Mouse (Mus musculus) heart, embryonic 16.5 days (tissue): ENCODE data around the gene Camta1. TPM values are rescaled to one million over a fixed set of nuclear protein-coding genes. Genes with fewer than 3 reads are reported as not detected.
A peak's percentile ranks its signal among the peaks of the same experiment; 100 is the strongest.

ENCODE experiments used
- ATAC-seq: fragments of 200-750 bp; cut with Nextera tagmentation; replicated peaks from 2 replicates; pipeline ENCODE4 v1.8.0; 2017; ENCODE audit warnings: moderate number of reproducible peaks; ENCODE audit not compliant: insufficient read depth, low FRiP score; ENCODE audit errors: extremely low read depth
- H3K27ac ChIP-seq: fragments of 300-500 bp; sonication (generic); 2 replicates; pipeline ENCODE4 v1.5.1; 2014; ENCODE audit warnings: mild to moderate bottlenecking, low read length, control low read depth, moderate library complexity
- H3K27me3 ChIP-seq: fragments of 300-500 bp; sonication (generic); 2 replicates; pipeline ENCODE4 v1.6.1; 2014; ENCODE audit warnings: low read length, mixed read lengths; ENCODE audit not compliant: control insufficient read depth, insufficient read depth
- H3K36me3 ChIP-seq: fragments of 300-500 bp; sonication (generic); 2 replicates; pipeline ENCODE4 v1.6.1; 2014; ENCODE audit not compliant: control insufficient read depth, insufficient read depth
- H3K4me1 ChIP-seq: fragments of 300-500 bp; sonication (generic); 2 replicates; pipeline ENCODE4 v1.6.1; 2014; ENCODE audit warnings: low read length, mixed read lengths; ENCODE audit not compliant: control insufficient read depth, insufficient read depth
- H3K4me2 ChIP-seq: fragments of 300-500 bp; sonication (generic); 2 replicates; pipeline ENCODE4 v1.6.1; 2014; ENCODE audit warnings: low read depth, mild to moderate bottlenecking, control low read depth, low read length
- H3K4me3 ChIP-seq: fragments of 300-500 bp; sonication (generic); 2 replicates; pipeline ENCODE4 v1.5.1; 2014; ENCODE audit warnings: mild to moderate bottlenecking, control low read depth, low read length
- H3K9ac ChIP-seq: fragments of 300-500 bp; sonication (generic); 2 replicates; pipeline ENCODE4 v1.6.1; 2014; ENCODE audit warnings: low read length, control low read depth
- H3K9me3 ChIP-seq: fragments of 300-500 bp; sonication (generic); replicated peaks from 2 replicates; pipeline ENCODE4 v1.6.1; 2016; ENCODE audit warnings: low read length; ENCODE audit not compliant: control insufficient read depth
- WGBS: fragments of 180-500 bp; shearing (Covaris S2); extraction: QIAGEN DNeasy Blood & Tissue Kit; methylation state at CpG from one replicate; pipeline ENCODE4 v1.1.7; 2014; 5-methylcytosine and 5-hydroxymethylcytosine counted together
- polyA plus RNA-seq: library from polyadenylated mRNA; unstranded; fragments of >200 nt; fragmentation: Nextera tagmentation; extraction: Ambion mirVana; gene quantifications from 2 replicates; pipeline ENCODE4 v1.2.1, GENCODE M21; 2015

Camta1 gene
- polyA plus RNA-seq, 1 experiment from 2014 or later: 141 TPM

DNA sequence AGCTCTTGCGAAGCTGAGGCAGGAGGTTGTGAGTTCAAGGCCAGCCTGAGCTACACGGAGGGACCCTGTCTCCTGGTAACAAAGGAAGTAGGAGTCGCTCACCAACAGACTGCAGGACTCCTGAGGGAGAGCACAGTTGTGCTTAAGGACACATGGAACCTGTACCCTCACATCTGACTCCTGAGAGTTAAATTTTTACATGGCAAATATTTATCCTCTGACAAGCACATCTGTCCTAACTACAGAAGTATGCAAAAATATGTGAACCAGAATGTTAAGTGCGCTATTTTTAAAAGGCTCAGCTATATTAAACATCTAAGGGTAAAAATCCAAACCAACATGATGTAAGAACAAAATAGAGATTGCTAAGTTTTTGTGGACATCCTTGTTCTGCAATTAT, 56.0 kb downstream of the Camta1 start:
- Histone ChIP-seq H3K27ac (no peak overlapping the region), H3K4me2 (no peak overlapping the region), H3K9ac (no peak overlapping the region), H3K4me3 (no peak overlapping the region), H3K9me3 (no peaks in the 10 kb centered on the region), H3K4me1 (peaks cover 29% of the 10 kb centered on the region), H3K27me3 (no peaks in the 10 kb centered on the region), H3K36me3 (no peaks in the 10 kb centered on the region)
- WGBS: 71% methylated on average over 4 of the region's 4 CpGs
- ATAC-seq: no peak; the same call in 1 of the 2 replicates

DNA sequence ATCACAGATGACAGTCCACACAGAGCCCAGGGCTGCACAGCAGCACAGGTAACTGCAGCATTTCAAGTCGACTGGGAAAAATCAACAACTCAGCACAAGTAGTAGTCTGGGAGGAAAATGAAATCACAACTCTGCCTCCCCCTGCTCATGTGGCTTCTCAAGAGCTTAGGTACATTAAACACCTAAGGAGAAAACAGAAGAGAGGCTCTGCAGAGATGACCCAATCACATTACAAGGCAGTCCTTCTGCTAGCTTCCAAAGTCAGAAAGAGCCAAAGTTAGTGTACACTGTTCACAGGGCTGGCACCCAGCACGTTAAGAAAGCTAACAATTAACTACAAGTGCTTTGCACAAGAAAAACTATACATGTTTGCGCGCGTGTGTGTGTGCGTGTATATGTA, 56.6 kb downstream of the Camta1 start:
- ATAC-seq: no peak
- no peak overlapping the region for H3K9ac ChIP-seq
- H3K4me2 ChIP-seq: no peak overlapping the region
- H3K36me3 ChIP-seq: no peaks in the 10 kb centered on the region
- no peak overlapping the region for H3K4me3 ChIP-seq
- WGBS: 78% methylated on average over 6 of the region's 6 CpGs
- no peaks in the 10 kb centered on the region for H3K9me3 ChIP-seq
- no peak overlapping the region for H3K27ac ChIP-seq
- no peaks in the 10 kb centered on the region for H3K27me3 ChIP-seq
- peaks cover 29% of the 10 kb centered on the region for H3K4me1 ChIP-seq

DNA sequence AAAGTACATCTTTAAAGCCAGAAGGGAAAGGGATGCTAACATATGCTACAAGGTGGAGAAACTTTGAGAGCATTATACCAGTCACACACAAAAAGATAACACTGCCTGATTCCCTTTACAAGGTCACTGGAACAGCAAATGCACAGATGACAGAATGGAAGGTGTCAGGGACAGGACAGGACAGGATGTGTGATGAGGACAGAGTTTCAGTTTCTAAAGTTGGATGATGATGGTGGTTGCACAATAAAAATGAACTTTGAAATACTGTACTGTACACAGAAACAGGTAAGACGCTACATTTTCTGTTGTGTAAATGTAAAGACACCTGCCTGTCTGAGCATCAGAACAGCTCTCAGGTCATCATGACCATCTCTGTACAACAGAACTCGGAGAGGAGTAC, 57.5 kb downstream of the Camta1 start:
- Histone ChIP-seq H3K4me1 (peaks cover 29% of the 10 kb centered on the region), H3K4me2 (no peak overlapping the region)

DNA sequence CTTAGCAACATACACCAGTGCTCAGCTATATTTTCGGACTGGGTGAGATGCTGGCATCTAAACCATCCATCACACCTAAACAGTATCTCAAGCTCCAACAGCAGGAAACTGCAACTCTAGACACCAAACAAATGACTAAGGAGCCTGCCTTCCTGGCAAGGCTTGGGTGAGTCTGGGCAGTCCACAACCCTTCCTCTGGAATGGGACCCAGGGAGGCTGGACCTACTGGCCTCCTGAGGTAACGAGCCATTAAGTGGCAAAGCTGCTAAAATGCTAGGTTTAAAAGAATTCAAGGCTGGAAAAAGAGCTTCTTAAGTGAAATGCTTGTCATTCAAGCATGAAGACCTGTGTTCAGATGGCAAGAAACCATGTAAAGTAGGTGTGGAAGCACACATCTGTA, 63.0 kb downstream of the Camta1 start:
- WGBS: 75% methylated on average over 2 of the region's 2 CpGs

More for the DNA sequence above, 57.5 kb downstream of the Camta1 start:
- Histone ChIP-seq H3K27ac (peak overlapping the region; percentile 51; the same call in 1 of the 2 replicates), H3K27me3 (no peaks in the 10 kb centered on the region), H3K4me3 (no peak overlapping the region), H3K36me3 (no peaks in the 10 kb centered on the region), H3K9me3 (no peaks in the 10 kb centered on the region), H3K9ac (no peak overlapping the region)
- ATAC-seq: no peak
- WGBS: 68% methylated on average over 2 of the region's 2 CpGs

GRCm38 (mm10) chr4:151793694-151794093, 68.0 kb downstream of the Camta1 start:
- Histone ChIP-seq H3K9ac (no peak overlapping the region), H3K4me3 (no peak overlapping the region), H3K27ac (peak overlapping the region; percentile 5; the same call in 1 of the 2 replicates), H3K4me2 (no peak overlapping the region), H3K27me3 (no peaks in the 10 kb centered on the region), H3K9me3 (no peaks in the 10 kb centered on the region), H3K4me1 (peaks cover 14% of the 10 kb centered on the region), H3K36me3 (peaks cover 4% of the 10 kb centered on the region; the same call in 1 of the 2 replicates)
- WGBS: 74% methylated on average over 5 of the region's 5 CpGs
- ATAC-seq: no peak

More for the DNA sequence above, 63.0 kb downstream of the Camta1 start:
- H3K36me3 ChIP-seq: no peaks in the 10 kb centered on the region
- H3K9me3 ChIP-seq: no peaks in the 10 kb centered on the region
- no peak overlapping the region for H3K27ac ChIP-seq
- H3K4me2 ChIP-seq: no peak overlapping the region
- H3K27me3 ChIP-seq: no peaks in the 10 kb centered on the region
- no peak for ATAC-seq
- no peak overlapping the region for H3K9ac ChIP-seq
- peaks cover 7% of the 10 kb centered on the region for H3K4me1 ChIP-seq
- no peak overlapping the region for H3K4me3 ChIP-seq

DNA sequence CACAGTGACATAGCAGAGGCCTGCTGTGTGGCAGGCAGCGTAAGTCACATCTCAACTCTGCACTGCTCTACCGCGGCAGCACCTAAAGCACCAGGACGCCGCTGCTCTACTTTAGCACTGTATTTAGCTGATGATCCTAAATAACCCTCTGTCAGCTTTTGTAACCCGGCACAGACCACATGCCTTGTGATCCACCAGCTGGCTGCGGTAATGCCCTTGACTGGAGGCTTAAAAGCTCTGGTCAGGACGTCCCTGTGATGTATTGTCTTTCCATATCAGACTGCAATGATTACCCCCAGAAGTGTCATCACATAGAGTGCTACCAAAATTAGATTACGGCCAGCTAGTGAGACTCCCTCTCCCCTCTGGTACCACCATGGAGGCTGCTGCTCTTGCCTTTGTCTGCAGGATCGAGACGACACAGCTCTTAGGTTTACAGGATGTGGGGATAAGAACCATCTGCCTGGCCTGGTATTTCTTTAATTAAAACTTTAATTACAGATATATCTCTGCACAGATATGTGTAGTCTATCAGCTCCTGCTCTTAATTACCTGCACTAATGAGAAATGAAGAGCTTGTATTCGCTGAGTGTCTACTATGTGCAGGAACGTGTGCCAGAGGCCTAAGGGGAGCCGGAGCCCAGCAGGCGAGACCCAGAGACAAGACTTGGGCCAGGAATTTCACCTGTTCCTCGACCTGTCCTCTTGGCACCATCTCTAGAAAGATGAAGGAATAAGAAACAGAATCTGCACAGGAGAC, 74.5 kb downstream of the Camta1 start:
- peaks cover 8% of the 10 kb centered on the region for H3K4me1 ChIP-seq
- H3K27me3 ChIP-seq: no peaks in the 10 kb centered on the region
- no peak overlapping the region for H3K4me3 ChIP-seq
- whole genome bisulfite sequencing: 61% methylated on average over 16 of the region's 16 CpGs
- peak; percentile 57; the same call in 1 of the 2 replicates for ATAC-seq
- H3K4me2 ChIP-seq: no peak overlapping the region
- H3K9ac ChIP-seq: no peak overlapping the region
- H3K9me3 ChIP-seq: no peaks in the 10 kb centered on the region
- H3K36me3 ChIP-seq: peaks cover 4% of the 10 kb centered on the region; the same call in 1 of the 2 replicates
- H3K27ac ChIP-seq: 0 out of 2 replicates have a peak overlapping the region, but pooled peaks have one; percentile 4

- whole genome bisulfite sequencing: 82% methylated on average over 6 of the region's 6 CpGs
- no peak overlapping the region for H3K9ac ChIP-seq
- H3K4me2 ChIP-seq: no peak overlapping the region
- H3K4me3 ChIP-seq: no peak overlapping the region
- H3K27ac ChIP-seq: no peak overlapping the region
- peaks cover 4% of the 10 kb centered on the region; the same call in 1 of the 2 replicates for H3K4me1 ChIP-seq
- no peaks in the 10 kb centered on the region for H3K27me3 ChIP-seq
- no peaks in the 10 kb centered on the region for H3K36me3 ChIP-seq
- ATAC-seq: no peak
- no peaks in the 10 kb centered on the region for H3K9me3 ChIP-seq
Observed at GRCm38 (mm10) chr4:151780511-151780910, 81.2 kb downstream of the Camta1 start.

GRCm38 (mm10) chr4:151779962-151780459, 81.7 kb downstream of the Camta1 start:
- Histone ChIP-seq H3K4me2 (no peak overlapping the region), H3K27ac (no peak overlapping the region), H3K27me3 (no peaks in the 10 kb centered on the region), H3K36me3 (no peaks in the 10 kb centered on the region), H3K9me3 (no peaks in the 10 kb centered on the region), H3K4me1 (peaks cover 2% of the 10 kb centered on the region; the same call in 1 of the 2 replicates), H3K4me3 (no peak overlapping the region), H3K9ac (no peak overlapping the region)
- 81% methylated on average over 12 of the region's 12 CpGs for WGBS
- no peak for ATAC-seq

DNA sequence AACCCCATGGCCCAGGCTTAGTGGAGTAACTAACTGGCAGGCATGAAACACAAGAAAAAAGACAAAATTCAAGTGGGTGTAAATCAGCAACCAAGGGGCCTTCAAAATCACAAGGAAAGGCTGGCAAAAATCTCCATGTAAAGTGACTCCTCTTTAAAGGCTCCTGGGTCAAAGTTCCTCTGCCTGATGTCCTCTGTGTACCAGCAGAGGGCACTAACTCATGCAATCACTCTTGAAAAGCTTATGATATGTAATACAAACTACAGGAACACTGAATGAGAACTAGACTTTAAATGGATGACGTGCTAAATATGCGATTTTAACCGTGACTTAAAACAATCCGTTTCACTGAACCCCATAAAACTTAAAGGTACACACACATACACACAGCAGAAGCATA, 83.2 kb downstream of the Camta1 start:
- Histone ChIP-seq H3K27ac (no peak overlapping the region), H3K4me3 (no peak overlapping the region), H3K9me3 (no peaks in the 10 kb centered on the region), H3K4me1 (no peaks in the 10 kb centered on the region), H3K9ac (no peak overlapping the region), H3K27me3 (no peaks in the 10 kb centered on the region), H3K4me2 (no peak overlapping the region), H3K36me3 (no peaks in the 10 kb centered on the region)
- ATAC-seq: no peak
- WGBS: 74% methylated on average over 4 of the region's 4 CpGs
